In the genomic region with DNA sequence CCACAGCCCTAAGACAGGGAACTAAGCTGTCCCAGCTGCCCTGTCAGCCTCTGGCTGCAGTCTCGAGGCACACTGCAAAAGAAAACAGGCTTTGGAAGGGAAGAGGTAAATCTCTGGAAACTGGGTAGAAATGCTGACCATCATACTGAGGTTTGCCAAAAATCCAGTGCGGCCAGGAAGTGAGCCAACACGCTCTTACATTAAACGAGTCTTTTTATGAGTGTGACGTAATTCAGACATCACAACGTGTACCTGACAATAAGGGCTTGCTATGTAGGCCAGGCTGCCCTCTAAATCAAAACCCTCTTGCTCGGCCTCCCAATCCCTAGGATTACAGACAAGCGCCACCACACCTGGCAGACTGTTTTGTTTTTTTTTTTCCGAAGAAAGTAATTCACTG, we compare ENCODE assay signal across 13 mouse cellular contexts.
"Had no signal": no experiment of that assay in that cellular context is flagged by ENCODE, and none has a peak within 500 bp of the region (broad histone marks: within the 10 kb centered on the region; RNA-seq: fewer than 3 reads in every experiment).

No protein-coding gene starts in this region.

- H3K4me3 ChIP-seq: liver, embryonic 12.5 days; liver, embryonic 15.5 days had no signal

- H3K27ac ChIP-seq: liver, embryonic 12.5 days; liver, embryonic 15.5 days had no signal

- ATAC-seq: intestine, postnatal 0 days; liver, embryonic 12.5 days had no signal

- H3K36me3 ChIP-seq: liver, embryonic 12.5 days; liver, embryonic 15.5 days had no signal

- H3K27me3 ChIP-seq: liver, embryonic 15.5 days had no signal

- H3K9me3 ChIP-seq: liver, embryonic 12.5 days; liver, embryonic 15.5 days had no signal

- H3K4me1 ChIP-seq: liver, embryonic 12.5 days; liver, embryonic 15.5 days had no signal

- H3K9ac ChIP-seq: liver, embryonic 12.5 days; liver, embryonic 15.5 days had no signal

- H3K4me2 ChIP-seq: liver, embryonic 12.5 days; liver, embryonic 15.5 days; midbrain, embryonic 11.5 days had no signal

- DNase-seq: kidney, adult 2 months; kidney, postnatal 14 days; left cerebral cortex, postnatal 4 days; liver; lung, adult 2 months; lung, postnatal 14 days; lung, postnatal 4 days; midbrain, embryonic 14.5 days; thymus, postnatal 25 days had no signal
